ENCODE assay signal across 8 mouse cellular contexts in genomic region chr7:142387419-142388148, GRCm38 (mm10). TPM values are rescaled to one million over a fixed set of nuclear protein-coding genes. Genes with fewer than 3 reads are reported as not detected.
A peak's percentile ranks its signal among the peaks of the same experiment; 100 is the strongest.
DNase-seq lines count a peak whose midpoint lies in the region; ATAC-seq and TF ChIP-seq lines count a peak whose summit lies in the region.

TSS of gene Ctsd (minus strand) at chr7:142388038.

- H3K27me3 ChIP-seq in embryonic facial prominence, embryonic 15.5 days: no peaks in the 10 kb centered on the region
- no peaks in the 10 kb centered on the region for H3K27me3 ChIP-seq in kidney, embryonic 14.5 days (ENCODE audit: control insufficient read depth, insufficient read depth, low read length)
- H3K27me3 ChIP-seq in limb, embryonic 15.5 days: no peaks in the 10 kb centered on the region

- TF ChIP-seq CTCF in bone marrow, adult 2 months (IDR thresholded peaks at IDR 0.05; ENCODE audit: control insufficient read depth, insufficient read depth, low read length): no peak

- peak within 1 kb of the TSS; percentile 94 for H3K4me3 ChIP-seq in bone marrow, adult 2 months (replicated peaks; ENCODE audit: control insufficient read depth, low read depth, low read length)
- peak within 1 kb of the TSS; percentile 87 for H3K4me3 ChIP-seq in embryonic facial prominence, embryonic 15.5 days (replicated peaks)
- H3K4me3 ChIP-seq in kidney, embryonic 14.5 days (ENCODE audit: low read length): peak within 1 kb of the TSS; percentile 90
- H3K4me3 ChIP-seq in limb, embryonic 15.5 days: peak within 1 kb of the TSS; percentile 82

- H3K36me3 ChIP-seq in embryonic facial prominence, embryonic 15.5 days: peaks cover 30% of the 10 kb centered on the region
- peaks cover 29% of the 10 kb centered on the region for H3K36me3 ChIP-seq in kidney, embryonic 14.5 days (ENCODE audit: control insufficient read depth, insufficient read depth, low read length)
- H3K36me3 ChIP-seq in limb, embryonic 15.5 days: peaks cover 32% of the 10 kb centered on the region

- peak; percentile 98 for DNase-seq in 416B (ENCODE audit: low read depth)
- peak; percentile 98 for DNase-seq in heart, adult 9 months (ENCODE audit: low spot score in 2 of 2)
- peak; percentile 85 to 91 for DNase-seq in monocyte, adult 2 months (ENCODE audit: low read depth in 1 of 2, low spot score in 2 of 2)
- DNase-seq in spleen, postnatal 36 days (ENCODE audit: low spot score in 2 of 2): peak; percentile 92 to 95

- peak; percentile 97 for TF ChIP-seq POLR2A in bone marrow, adult 2 months (IDR thresholded peaks at IDR 0.05; ENCODE audit: borderline replicate concordance, control insufficient read depth, low read depth, low read length)

- no peaks in the 10 kb centered on the region for H3K9me3 ChIP-seq in embryonic facial prominence, embryonic 15.5 days (replicated peaks)
- H3K9me3 ChIP-seq in kidney, embryonic 14.5 days (ENCODE audit: control insufficient read depth, low read length): no peaks in the 10 kb centered on the region
- no peaks in the 10 kb centered on the region for H3K9me3 ChIP-seq in limb, embryonic 15.5 days

- H3K4me2 ChIP-seq in embryonic facial prominence, embryonic 15.5 days (replicated peaks): peak within 1 kb of the TSS; percentile 84
- peak within 1 kb of the TSS; percentile 61 for H3K4me2 ChIP-seq in kidney, embryonic 14.5 days (replicated peaks; ENCODE audit: low read depth, low read length)
- H3K4me2 ChIP-seq in limb, embryonic 15.5 days: peak within 1 kb of the TSS; percentile 83

- under 1% methylated on average over 55 of the region's 55 CpGs for WGBS in bone marrow, adult 2 months
- WGBS in embryonic facial prominence, embryonic 15.5 days: under 1% methylated on average over 55 of the region's 55 CpGs
- under 1% methylated on average over 54 of the region's 55 CpGs for WGBS in kidney, embryonic 14.5 days
- WGBS in limb, embryonic 15.5 days: 0% methylated on average over 55 of the region's 55 CpGs

- ATAC-seq in embryonic facial prominence, embryonic 15.5 days (ENCODE audit: insufficient number of reproducible peaks, low FRiP score, low TSS enrichment, low read depth): peak; percentile 95
- ATAC-seq in kidney, embryonic 14.5 days (ENCODE audit: low FRiP score, low TSS enrichment): peak; percentile 97
- ATAC-seq in limb, embryonic 15.5 days (ENCODE audit: insufficient number of reproducible peaks, low FRiP score, low TSS enrichment, low read depth): peak; percentile 91

- H3K4me1 ChIP-seq in bone marrow, adult 2 months (ENCODE audit: control insufficient read depth, insufficient read depth, low read length): peaks cover 8% of the 10 kb centered on the region
- peaks cover 26% of the 10 kb centered on the region for H3K4me1 ChIP-seq in embryonic facial prominence, embryonic 15.5 days
- peaks cover 13% of the 10 kb centered on the region for H3K4me1 ChIP-seq in kidney, embryonic 14.5 days (ENCODE audit: control insufficient read depth, insufficient read depth, low read length)
- H3K4me1 ChIP-seq in limb, embryonic 15.5 days: peaks cover 24% of the 10 kb centered on the region

- H3K9ac ChIP-seq in embryonic facial prominence, embryonic 15.5 days: peak within 1 kb of the TSS; percentile 73
- H3K9ac ChIP-seq in kidney, embryonic 14.5 days (ENCODE audit: low read depth, low read length): peak within 1 kb of the TSS; percentile 81
- peak within 1 kb of the TSS; percentile 86 for H3K9ac ChIP-seq in limb, embryonic 15.5 days

- H3K27ac ChIP-seq in bone marrow, adult 2 months (ENCODE audit: control insufficient read depth, insufficient read depth, low read depth, low read length, poor library complexity): peak within 1 kb of the TSS; percentile 93
- H3K27ac ChIP-seq in embryonic facial prominence, embryonic 15.5 days (replicated peaks): peak within 1 kb of the TSS; percentile 83
- H3K27ac ChIP-seq in kidney, embryonic 14.5 days (ENCODE audit: low read depth, low read length): peak within 1 kb of the TSS; percentile 69; the same call in 1 of the 2 replicates
- peak within 1 kb of the TSS; percentile 78 for H3K27ac ChIP-seq in limb, embryonic 15.5 days

RNA-seq across cellular contexts. Expression of gene Ctsd, which starts in this region (rescaled TPM):
- polyA plus RNA-seq in bone marrow, adult 2 months (2011; ENCODE audit: insufficient read depth, insufficient read length, low replicate concordance, missing spikeins): 137 and 308 TPM in 2 replicates
- 374 and 387 TPM in 2 replicates for polyA plus RNA-seq in embryonic facial prominence, embryonic 15.5 days (2015; fragmentation: Nextera tagmentation; extraction: Ambion mirVana)
- polyA plus RNA-seq in kidney, embryonic 14.5 days (2014; fragmentation: Nextera tagmentation; extraction: Ambion mirVana): 223 and 260 TPM in 2 replicates
- polyA plus RNA-seq in limb, embryonic 15.5 days (2015; fragmentation: Nextera tagmentation; extraction: Ambion mirVana): 392 and 426 TPM in 2 replicates

Comparison
In these comparisons a context has a peak if more than half of its experiments do, and no peak if none do; other contexts are left out.
1. Peak in every context shown above with its lines: DNase-seq, ATAC-seq, H3K4me3 ChIP-seq and H3K27ac ChIP-seq.